Mouse (Mus musculus): ENCODE measurements around the gene Klk1. TPM values are rescaled to one million over a fixed set of nuclear protein-coding genes. Genes with fewer than 3 reads are reported as not detected.

Gene Klk1
- not detected for polyA plus RNA-seq (2014; fragmentation: Illumina TruSeq; extraction: RNeasy Lipid Tissue Mini Kit (QIAGEN cat#74804); ENCODE audit: low read depth, low replicate concordance)

DNA sequence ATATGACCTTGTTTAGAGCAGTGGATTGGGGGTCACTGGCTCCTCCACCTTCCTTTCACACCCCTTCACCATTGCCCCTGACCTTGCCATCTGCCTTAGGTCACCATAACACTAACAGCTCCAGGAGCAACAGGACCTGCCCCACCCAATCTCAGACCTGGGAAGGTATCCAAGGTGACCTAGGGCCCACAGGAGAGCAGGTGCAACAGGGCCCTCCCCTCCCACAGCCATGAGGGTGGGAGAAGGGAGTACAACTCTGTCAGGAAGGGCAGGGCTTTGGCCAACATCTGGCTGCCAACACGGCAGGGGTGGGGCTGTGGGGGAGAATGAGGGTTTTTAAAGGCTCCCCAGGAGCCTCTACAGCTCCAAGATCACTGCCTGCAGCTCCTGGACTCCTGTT is at the start of gene Klk1:
Gene Klk1, plus strand, starts transcription at position 285 of the 400 bp plus-strand sequence.

DNA sequence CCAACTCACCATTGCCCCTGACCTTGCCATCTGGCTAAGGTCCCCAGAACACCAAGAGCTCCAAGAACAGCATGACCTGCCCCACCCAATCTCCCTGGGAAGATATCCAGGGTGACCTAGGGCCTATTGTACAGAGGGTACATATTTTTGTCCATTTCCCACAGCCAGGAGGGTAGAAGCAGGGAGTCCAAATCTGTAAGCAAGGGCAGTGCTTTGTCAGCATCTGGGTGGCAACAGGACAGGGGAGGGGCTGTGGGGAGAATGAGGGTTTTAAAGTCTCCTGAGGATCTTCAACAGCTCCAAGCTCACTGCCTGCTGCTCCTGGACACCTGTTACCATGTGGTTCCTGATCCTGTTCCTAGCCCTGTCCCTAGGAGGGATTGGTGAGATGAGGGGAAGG is 37.2 kb upstream of the Klk1 start, which contains the start of gene Klk1b24:
Gene Klk1b24, plus strand, starts transcription at position 301 of the 400 bp plus-strand sequence.

DNA sequence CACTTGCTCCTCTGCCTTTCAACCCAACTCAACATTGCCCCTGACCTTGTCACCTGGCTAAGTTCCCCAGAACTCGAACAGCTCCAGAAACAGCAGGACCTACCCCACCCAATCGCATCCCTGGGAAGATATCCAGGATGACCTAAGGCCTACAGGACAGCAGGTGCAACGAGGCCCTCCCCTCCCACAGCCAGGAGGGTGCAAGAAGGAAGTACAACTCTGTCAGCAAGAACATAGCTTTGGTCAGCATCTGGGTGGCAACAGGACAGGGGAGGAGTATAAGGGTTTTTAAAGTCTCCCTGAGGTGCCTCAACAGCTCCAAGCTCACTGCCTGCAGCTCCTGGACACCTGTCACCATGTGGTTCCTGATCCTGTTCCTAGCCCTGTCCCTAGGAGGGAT is 27.3 kb upstream of the Klk1 start, which contains the start of gene Klk1b3:
Gene Klk1b3, plus strand, starts transcription at position 301 of the 400 bp plus-strand sequence.

DNA sequence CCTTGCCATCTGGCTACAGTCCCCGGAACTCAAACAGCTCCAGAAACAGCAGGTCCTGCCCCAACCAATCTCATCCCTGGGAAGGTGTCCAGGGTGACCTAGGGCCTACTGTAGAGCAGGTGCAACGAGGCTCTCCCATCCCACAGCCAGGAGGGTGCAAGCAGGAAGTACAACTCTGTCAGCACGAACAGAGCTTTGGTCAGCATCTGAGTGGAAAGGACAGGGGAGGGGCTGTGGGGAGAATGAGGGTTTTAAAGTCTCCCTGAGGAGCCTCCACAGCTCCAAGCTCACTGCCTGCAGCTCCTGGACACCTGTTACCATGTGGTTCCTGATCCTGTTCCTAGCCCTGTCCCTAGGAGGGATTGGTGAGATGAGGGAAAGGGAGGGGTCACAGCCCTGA is 18.0 kb upstream of the Klk1 start, which contains the start of gene Klk1b4:
Gene Klk1b4, plus strand, starts transcription at position 301 of the 400 bp plus-strand sequence.

DNA sequence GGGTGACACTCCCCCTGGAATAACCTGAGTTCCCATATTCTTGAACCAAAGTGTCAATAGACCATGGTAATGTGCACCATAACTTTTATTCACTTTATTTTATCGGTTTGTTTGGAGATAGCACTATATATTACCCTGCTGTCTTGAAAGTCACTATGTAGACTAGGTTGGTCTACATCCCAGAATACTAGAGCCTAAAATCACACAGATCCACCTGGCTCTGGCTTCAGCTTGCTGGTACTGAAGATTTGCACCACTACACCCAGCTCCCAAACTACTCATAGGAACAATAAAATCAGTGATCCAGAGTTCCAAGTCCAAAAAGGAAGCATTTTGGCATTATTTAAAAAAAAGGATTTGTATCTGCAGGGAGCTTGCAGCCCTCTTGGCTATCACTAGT is 9.5 kb upstream of the Klk1 start, which contains the start of gene Klk1b5:
Gene Klk1b5, plus strand, starts transcription at position 301 of the 400 bp plus-strand sequence.

DNA sequence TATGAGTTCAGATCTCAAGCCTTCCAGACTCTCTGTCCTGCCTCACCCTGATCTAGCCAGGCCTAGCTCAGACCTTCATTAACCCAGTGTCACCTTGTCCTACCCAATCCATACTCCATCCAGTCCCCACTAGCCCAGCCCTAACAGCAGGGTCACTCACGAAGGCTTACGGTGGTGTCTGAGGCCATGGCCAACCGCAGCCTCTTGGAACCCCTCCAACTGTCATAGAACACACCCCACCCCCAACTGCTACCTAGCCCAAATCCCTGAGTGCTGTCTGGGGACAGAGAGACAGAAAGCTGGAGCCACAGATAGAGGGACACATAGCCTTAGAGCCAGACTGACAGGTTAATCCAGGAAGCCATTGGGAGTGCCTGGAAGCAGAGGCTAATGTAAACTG is 10.7 kb downstream of the Klk1 start, which contains the start of gene Gm36864:
Gene Gm36864, plus strand, starts transcription at position 269 of the 400 bp plus-strand sequence.

DNA sequence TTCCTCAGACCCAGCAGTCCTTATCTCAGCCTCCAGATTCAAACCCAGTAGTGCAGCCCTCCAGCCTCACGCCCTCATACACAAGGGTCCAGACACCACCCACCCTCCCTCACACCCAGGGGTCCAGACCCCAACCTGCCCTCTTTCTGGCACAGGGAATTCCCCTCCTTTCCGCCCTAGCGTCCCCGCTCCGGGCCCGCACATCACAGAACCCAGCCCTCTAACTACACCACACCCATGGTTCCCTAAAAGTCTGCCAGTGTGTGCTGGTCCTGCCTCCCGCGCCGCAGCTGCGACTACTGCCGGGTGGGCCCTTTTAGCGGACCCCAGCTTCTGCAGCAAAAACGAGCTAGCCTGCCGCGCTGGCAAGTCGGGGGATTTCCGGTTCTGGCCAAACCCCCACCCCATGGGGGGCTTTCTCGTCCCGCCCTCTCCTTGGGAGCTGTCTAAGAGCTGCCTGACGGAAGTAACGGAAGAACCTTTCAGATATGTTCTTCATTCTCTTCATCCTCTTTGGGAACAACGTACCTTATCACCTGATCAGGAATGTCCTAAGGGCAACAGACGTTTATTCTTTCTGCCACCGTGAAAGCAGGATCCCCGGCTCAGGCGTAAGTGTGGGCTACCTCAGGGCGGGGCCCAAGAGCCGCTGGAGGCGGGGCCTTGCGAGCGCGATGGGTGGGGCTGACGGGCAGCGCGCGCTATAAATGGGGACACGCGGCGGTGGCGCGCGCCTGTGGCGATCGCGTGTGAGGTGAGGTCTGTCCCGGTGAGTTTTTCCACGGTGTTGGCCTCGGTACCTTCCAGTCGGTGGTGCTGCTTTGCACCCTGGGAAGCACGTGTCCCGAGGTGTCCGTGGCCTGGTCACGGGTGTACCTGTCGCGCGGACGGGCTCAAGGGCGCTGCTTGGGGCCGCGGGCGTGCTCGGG is 21.2 kb downstream of the Klk1 start, which contains the start of the genes 1700028J19Rik and 2410002F23Rik:
Gene 1700028J19Rik, minus strand, starts transcription at position 641 of the 929 bp plus-strand sequence.
Gene 2410002F23Rik, plus strand, starts transcription at position 668 of the 929 bp plus-strand sequence.

DNA sequence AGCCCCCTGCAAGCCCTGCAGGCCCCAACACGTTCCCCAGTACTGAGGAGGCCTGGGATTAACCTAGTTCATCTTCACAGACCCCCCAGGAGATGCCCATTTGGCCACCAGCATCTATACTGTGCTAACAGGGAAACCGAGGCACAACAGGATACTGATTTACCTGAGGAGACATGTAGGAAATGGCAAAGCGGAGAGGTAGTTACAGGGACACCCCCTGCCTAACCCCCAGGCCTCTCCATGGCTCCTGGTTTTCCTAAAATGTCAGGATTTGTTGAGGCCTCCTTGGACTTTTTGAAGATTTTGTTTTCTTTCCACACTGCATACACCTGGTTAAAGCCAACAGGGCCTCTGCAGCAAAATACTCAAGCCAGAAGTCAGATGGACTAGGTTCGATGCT is 32.1 kb downstream of the Klk1 start, which contains the start of gene Acp4:
Gene Acp4, minus strand, starts transcription at position 101 of the 400 bp plus-strand sequence.

DNA sequence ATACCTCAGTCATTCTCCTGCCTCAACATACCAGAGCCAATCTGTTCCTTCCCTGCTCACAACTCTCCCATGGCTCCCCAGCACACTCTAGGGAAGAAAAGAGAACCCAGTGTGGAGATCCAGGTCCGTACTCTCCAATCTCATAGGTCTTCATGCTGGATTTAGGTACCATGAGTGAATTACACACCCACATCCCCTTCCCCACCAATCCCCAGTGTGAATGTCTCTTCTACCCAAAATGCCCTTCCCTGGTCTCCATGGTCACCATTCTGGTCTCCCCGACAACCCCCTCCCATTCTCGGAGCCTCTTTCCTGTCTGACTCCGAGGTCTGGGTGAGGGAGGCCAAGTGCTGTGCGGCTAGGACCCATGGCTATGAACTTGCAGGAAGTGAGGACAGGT is 36.0 kb downstream of the Klk1 start, which contains the start of gene Gm15517:
Gene Gm15517, plus strand, starts transcription at position 301 of the 400 bp plus-strand sequence.

Other genes starting within 250 kb of the Klk1 start
- gene Klk1b9, start 249.3 kb upstream of the Klk1 start, polyA plus RNA-seq (2014; fragmentation: Illumina TruSeq; extraction: RNeasy Lipid Tissue Mini Kit (QIAGEN cat#74804); ENCODE audit: low read depth, low replicate concordance): not detected
- not detected for gene Klk1b11, start 229.5 kb upstream of the Klk1 start, polyA plus RNA-seq (2014; fragmentation: Illumina TruSeq; extraction: RNeasy Lipid Tissue Mini Kit (QIAGEN cat#74804); ENCODE audit: low read depth, low replicate concordance)
- gene Klk1b26, start 213.2 kb upstream of the Klk1 start, polyA plus RNA-seq (2014; fragmentation: Illumina TruSeq; extraction: RNeasy Lipid Tissue Mini Kit (QIAGEN cat#74804); ENCODE audit: low read depth, low replicate concordance): not detected
- not detected for gene Klk1b27, start 173.1 kb upstream of the Klk1 start, polyA plus RNA-seq (2014; fragmentation: Illumina TruSeq; extraction: RNeasy Lipid Tissue Mini Kit (QIAGEN cat#74804); ENCODE audit: low read depth, low replicate concordance)
- gene Klk1b21, start 123.0 kb upstream of the Klk1 start, polyA plus RNA-seq (2014; fragmentation: Illumina TruSeq; extraction: RNeasy Lipid Tissue Mini Kit (QIAGEN cat#74804); ENCODE audit: low read depth, low replicate concordance): not detected
- not detected for gene Klk1b22, start 112.7 kb upstream of the Klk1 start, polyA plus RNA-seq (2014; fragmentation: Illumina TruSeq; extraction: RNeasy Lipid Tissue Mini Kit (QIAGEN cat#74804); ENCODE audit: low read depth, low replicate concordance)
- not detected for gene Klk1b16, start 88.6 kb upstream of the Klk1 start, polyA plus RNA-seq (2014; fragmentation: Illumina TruSeq; extraction: RNeasy Lipid Tissue Mini Kit (QIAGEN cat#74804); ENCODE audit: low read depth, low replicate concordance)
- gene Klk1b24, start 37.1 kb upstream of the Klk1 start, polyA plus RNA-seq (2014; fragmentation: Illumina TruSeq; extraction: RNeasy Lipid Tissue Mini Kit (QIAGEN cat#74804); ENCODE audit: low read depth, low replicate concordance): not detected
- not detected for gene Klk1b3, start 27.2 kb upstream of the Klk1 start, polyA plus RNA-seq (2014; fragmentation: Illumina TruSeq; extraction: RNeasy Lipid Tissue Mini Kit (QIAGEN cat#74804); ENCODE audit: low read depth, low replicate concordance)
- not detected for gene Klk1b4, start 17.9 kb upstream of the Klk1 start, polyA plus RNA-seq (2014; fragmentation: Illumina TruSeq; extraction: RNeasy Lipid Tissue Mini Kit (QIAGEN cat#74804); ENCODE audit: low read depth, low replicate concordance)
- not detected for gene Klk1b5, start 9.4 kb upstream of the Klk1 start, polyA plus RNA-seq (2014; fragmentation: Illumina TruSeq; extraction: RNeasy Lipid Tissue Mini Kit (QIAGEN cat#74804); ENCODE audit: low read depth, low replicate concordance)
- gene Gm36864, start 10.8 kb downstream of the Klk1 start, polyA plus RNA-seq (2014; fragmentation: Illumina TruSeq; extraction: RNeasy Lipid Tissue Mini Kit (QIAGEN cat#74804); ENCODE audit: low read depth, low replicate concordance): not detected
- gene 1700028J19Rik, start 21.3 kb downstream of the Klk1 start, polyA plus RNA-seq (2014; fragmentation: Illumina TruSeq; extraction: RNeasy Lipid Tissue Mini Kit (QIAGEN cat#74804); ENCODE audit: low read depth, low replicate concordance): not detected
- 57.7 TPM for gene 2410002F23Rik, start 21.4 kb downstream of the Klk1 start, polyA plus RNA-seq (2014; fragmentation: Illumina TruSeq; extraction: RNeasy Lipid Tissue Mini Kit (QIAGEN cat#74804); ENCODE audit: low read depth, low replicate concordance)
- gene Acp4, start 32.0 kb downstream of the Klk1 start, polyA plus RNA-seq (2014; fragmentation: Illumina TruSeq; extraction: RNeasy Lipid Tissue Mini Kit (QIAGEN cat#74804); ENCODE audit: low read depth, low replicate concordance): not detected
- gene Gm15517, start 36.1 kb downstream of the Klk1 start, polyA plus RNA-seq (2014; fragmentation: Illumina TruSeq; extraction: RNeasy Lipid Tissue Mini Kit (QIAGEN cat#74804); ENCODE audit: low read depth, low replicate concordance): not detected
- 3.7 TPM for gene Clec11a, start 81.5 kb downstream of the Klk1 start, polyA plus RNA-seq (2014; fragmentation: Illumina TruSeq; extraction: RNeasy Lipid Tissue Mini Kit (QIAGEN cat#74804); ENCODE audit: low read depth, low replicate concordance)
- 0.12 TPM for gene Shank1, start 84.9 kb downstream of the Klk1 start, polyA plus RNA-seq (2014; fragmentation: Illumina TruSeq; extraction: RNeasy Lipid Tissue Mini Kit (QIAGEN cat#74804); ENCODE audit: low read depth, low replicate concordance)
- not detected for gene Syt3, start 158.7 kb downstream of the Klk1 start, polyA plus RNA-seq (2014; fragmentation: Illumina TruSeq; extraction: RNeasy Lipid Tissue Mini Kit (QIAGEN cat#74804); ENCODE audit: low read depth, low replicate concordance)
- gene 1700008O03Rik, start 160.5 kb downstream of the Klk1 start, polyA plus RNA-seq (2014; fragmentation: Illumina TruSeq; extraction: RNeasy Lipid Tissue Mini Kit (QIAGEN cat#74804); ENCODE audit: low read depth, low replicate concordance): not detected
- gene Lrrc4b, start 203.7 kb downstream of the Klk1 start, polyA plus RNA-seq (2014; fragmentation: Illumina TruSeq; extraction: RNeasy Lipid Tissue Mini Kit (QIAGEN cat#74804); ENCODE audit: low read depth, low replicate concordance): 0.35 TPM
- gene Aspdh, start 240.0 kb downstream of the Klk1 start, polyA plus RNA-seq (2014; fragmentation: Illumina TruSeq; extraction: RNeasy Lipid Tissue Mini Kit (QIAGEN cat#74804); ENCODE audit: low read depth, low replicate concordance): not detected
- gene Josd2, start 242.6 kb downstream of the Klk1 start, polyA plus RNA-seq (2014; fragmentation: Illumina TruSeq; extraction: RNeasy Lipid Tissue Mini Kit (QIAGEN cat#74804); ENCODE audit: low read depth, low replicate concordance): 1.7 TPM